Mouse (Mus musculus): ENCODE measurements around the gene 4930562C15Rik.

DNA sequence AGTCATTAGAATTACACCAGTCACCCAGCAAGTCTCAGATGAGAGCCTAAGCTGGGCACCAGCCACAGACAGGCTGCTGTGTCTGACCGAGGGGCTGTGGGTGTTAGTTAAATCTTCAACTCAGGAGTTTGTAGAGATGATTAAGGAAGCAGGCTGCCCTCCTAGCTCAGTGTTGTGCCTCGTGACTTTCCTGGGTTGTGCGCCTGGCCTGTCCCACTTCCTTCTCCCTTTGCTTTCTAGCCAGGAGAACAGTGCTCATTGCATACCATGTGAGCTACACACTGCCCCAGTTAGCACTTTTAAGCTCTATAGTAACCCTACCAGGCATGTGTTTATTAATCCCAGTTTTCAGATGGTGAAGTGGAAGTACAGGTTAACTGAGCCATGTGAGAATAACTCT lies 4.3 kb downstream of the 4930562C15Rik start:
- TF ChIP-seq EP300 (IDR thresholded peaks at IDR 0.05) = no peak
- TF ChIP-seq CTCF (IDR thresholded peaks at IDR 0.05) = no peak

All from lung, postnatal 0 days (tissue).